Mouse (Mus musculus): ENCODE results near the gene Ppp2r1b.

Ppp2r1b gene

DNA sequence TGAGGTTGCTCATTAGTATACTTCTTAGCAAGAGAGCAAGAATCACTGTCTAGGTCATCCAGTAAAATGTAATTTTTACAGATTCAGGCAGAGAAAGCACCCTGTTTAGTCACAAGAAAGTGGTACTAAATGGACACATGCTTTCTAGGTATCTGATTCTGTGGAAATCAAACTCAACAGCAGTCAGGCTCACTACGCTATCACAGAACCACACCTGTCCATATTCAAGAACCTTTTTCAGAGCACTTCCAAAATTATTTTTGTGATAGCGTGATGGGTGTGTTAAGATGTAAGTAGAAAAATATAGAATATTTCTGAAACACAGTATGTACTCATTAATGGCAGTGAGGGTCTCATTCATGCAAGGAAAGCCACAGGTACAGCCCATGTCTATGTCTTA, 74.5 kb downstream of the Ppp2r1b start:
- DNase-seq (ENCODE audit: low spot score), result no peak

DNA sequence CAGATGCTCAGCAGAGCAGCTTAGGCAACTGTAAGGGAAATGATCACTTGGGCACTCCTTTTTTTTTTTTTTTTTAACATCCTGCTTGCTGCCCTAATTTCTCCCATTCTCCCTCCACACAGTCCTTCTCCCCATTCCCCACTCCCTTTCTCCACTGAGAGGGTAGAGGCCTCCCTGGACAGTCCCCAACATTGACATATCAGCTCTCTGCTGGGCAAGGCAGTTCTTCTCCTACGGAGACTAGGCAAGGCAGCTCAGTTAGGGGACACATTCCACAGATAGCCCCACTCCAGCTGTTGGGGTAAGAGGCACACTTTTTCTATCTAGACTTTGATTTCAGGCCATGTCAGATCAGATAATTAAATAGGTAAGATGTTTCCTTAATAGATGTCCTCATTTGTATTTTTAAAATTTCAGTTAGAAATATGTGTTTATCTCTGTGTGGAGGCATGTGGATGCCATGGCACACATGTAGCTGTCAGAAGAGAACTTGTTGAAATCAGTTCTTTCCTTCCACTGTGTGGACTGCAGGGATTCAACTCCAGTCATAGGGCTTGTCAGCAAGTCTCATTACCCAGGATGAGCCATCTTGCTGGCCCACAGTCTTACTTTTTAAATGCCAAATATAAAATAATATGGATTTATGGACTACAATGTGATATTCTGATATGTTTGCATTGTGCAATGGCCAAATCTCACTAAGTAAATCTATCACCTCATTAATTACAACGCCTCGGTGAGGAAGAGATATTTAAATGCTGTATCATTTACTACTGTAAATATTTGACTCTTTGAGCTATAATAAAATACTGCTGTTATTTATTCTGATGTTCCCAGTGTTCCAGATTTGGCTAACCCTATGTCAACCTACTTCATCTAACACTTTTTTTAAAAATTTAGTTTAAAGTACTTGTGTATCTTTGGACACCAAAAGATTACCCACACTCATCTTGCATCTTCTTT, 76.1 kb downstream of the Ppp2r1b start:
- DNase-seq (ENCODE audit: low spot score), result no peak

DNA sequence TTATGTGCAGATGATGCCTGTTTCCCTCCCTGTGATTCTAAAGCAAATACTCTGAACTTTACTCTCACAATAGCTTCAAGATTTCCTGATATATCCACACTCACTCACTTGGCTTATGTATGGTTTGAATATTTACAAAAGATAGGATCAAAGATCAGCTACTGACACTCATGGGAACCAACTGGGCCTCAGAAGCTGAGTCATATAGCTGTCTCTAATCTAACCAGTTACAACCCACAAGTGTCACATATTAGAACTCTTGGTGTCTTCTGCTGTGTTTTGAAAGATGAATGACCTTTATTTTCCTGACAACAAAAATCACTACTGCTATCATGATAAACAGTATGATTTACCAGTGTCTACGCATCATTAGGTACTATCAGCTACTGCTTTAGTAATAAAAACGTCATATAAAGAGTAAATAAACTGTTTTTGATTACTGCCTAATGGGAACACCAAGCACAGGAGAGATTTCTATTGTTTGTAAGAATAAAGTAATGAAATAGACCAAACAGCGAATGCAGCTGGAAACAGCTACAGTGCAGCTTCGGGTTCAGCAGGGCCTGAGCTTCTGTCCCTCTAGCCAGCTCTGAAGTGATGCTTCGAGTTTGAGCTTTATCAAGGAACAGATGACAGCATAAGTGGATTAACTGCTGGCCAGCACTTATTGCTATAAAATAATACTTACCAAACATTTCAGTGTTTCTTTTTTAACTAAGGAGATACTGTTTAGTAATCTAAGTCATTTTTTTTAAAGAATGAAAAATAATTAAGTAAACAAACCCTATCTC, 77.5 kb downstream of the Ppp2r1b start:
- DNase-seq (ENCODE audit: low spot score), result no peak

DNA sequence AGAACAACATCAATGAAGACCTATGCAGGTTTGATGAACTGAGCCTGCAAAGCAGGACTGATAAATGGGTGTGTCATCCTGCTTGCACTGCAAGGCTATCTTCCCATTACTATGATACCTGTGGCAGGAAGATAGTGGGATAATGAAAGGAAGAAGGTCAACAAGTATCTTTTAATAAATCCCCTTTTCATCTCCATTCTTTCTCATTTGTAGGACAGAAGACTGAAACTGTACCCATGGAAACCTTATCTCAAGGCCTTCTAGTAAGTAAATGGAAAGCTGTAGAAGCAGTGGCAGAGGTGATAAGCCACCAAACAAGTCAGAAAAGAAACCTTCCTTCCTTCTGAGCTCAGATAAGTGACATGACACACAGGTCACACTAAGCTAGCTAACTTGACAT, 79.4 kb downstream of the Ppp2r1b start:
- no peak for DNase-seq (ENCODE audit: low spot score)

DNA sequence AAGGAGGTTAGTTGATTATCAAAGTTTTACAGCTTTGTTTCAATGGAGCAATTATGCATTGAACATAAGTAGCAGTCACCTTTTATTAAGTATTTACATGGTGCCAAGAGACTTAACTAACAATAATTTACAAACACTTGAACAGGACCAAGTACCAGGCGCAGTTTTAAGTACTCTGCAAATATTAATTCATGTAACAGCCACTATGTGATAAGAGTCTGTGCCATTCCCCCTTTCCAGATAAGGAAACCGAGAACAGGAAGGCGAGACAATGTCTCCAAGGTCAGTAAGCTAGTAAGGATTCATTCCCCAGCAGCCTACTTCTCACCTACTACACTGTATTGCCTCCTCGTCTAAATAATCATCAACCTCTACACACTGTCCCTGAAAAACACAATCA, 80.7 kb downstream of the Ppp2r1b start:
- DNase-seq (ENCODE audit: low spot score), result no peak

DNA sequence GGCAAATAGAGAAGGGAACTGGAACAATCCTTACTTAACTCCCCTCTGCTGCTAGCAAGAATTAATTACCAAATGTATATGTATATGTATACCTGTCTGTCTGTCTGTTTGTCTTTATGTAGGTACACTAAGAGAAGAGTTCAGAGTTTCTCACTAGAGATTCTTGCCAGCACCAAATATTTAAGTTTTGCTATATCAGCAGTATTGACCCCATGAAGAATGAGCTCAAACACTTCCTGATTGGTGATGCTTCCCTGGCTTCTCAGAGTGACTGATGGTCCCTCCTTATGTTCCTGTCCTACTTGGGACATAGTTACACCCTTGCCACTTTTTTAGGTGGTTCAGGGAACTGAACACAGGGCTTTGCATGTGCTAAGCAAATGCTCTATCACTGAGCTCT, 84.9 kb downstream of the Ppp2r1b start:
- DNase-seq (ENCODE audit: low spot score), result no peak

DNA sequence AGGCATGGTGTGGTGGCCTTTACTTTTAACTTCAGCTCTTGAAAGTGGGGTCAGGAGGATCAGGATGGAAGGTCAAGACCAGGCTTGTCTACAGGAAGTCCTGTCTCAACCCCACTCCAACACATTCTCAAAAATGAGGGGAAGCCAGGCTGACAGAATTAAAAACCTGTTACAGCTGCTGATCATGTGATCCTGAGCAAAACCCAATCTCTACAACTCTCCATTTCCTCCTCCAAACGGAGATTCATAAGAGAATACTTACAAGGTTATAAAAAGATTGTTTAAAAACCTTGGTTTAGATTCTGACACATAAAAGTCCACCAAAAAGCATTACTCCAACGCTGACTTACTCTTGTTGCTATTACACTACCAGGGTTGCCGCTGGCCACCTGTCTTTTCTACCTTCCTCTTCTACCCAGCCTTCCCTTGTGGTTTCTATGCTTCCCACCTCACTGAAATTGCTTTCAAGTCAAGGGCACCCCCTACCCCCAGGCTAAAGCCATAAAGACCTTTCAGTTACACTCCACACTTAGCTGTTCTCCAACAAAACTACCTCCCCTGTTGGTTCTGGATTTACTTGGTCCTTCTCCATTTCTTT, 96.8 kb downstream of the Ppp2r1b start:
- no peak for DNase-seq (ENCODE audit: low spot score)

DNA sequence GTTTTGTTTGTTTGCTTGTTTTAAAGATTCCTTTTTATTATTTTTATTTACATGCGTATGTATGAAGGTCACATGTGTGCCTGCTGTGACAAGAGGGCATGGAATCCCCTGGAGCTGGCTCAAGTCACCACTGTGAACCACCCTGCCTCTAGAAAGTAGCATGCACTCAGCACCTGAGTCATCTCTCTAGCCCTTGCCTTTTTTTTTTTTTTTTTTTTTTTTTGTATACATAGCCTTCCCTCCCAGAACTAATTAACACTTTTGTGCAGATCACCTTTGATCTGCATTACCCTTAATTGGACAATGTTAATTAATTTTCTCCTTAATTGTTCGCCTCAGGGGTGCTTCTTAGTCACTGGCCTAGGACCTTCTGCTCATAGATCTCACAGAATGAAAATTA, 97.6 kb downstream of the Ppp2r1b start:
- DNase-seq (ENCODE audit: low spot score), result no peak
